Mouse (Mus musculus): ENCODE results near the gene Tenm4. TPM values are rescaled to one million over a fixed set of nuclear protein-coding genes. Genes with fewer than 3 reads are reported as not detected.
A peak's percentile ranks its signal among the peaks of the same experiment; 100 is the strongest.

Tenm4 gene
- polyA plus RNA-seq, 1 experiment from 2014 or later = 62.8 TPM

GRCm38 (mm10) chr7:96722796-96723195 lies 551.8 kb downstream of the Tenm4 start:
- ATAC-seq (ENCODE audit: insufficient number of reproducible peaks, insufficient read depth, low FRiP score, low TSS enrichment) = no peak
- peaks cover 16% of the 10 kb centered on the region for H3K36me3 ChIP-seq
- H3K27me3 ChIP-seq = no peaks in the 10 kb centered on the region

GRCm38 (mm10) chr7:96725603-96726002 lies 554.6 kb downstream of the Tenm4 start:
- H3K36me3 ChIP-seq = peaks cover 23% of the 10 kb centered on the region
- no peaks in the 10 kb centered on the region for H3K27me3 ChIP-seq
- H3K9ac ChIP-seq = no peak overlapping the region
- ATAC-seq (ENCODE audit: insufficient number of reproducible peaks, insufficient read depth, low FRiP score, low TSS enrichment) = no peak
- H3K4me2 ChIP-seq (replicated peaks) = no peak overlapping the region
- H3K4me1 ChIP-seq = peaks cover 3% of the 10 kb centered on the region; the same call in 1 of the 2 replicates
- no peaks in the 10 kb centered on the region for H3K9me3 ChIP-seq
- H3K27ac ChIP-seq = no peak overlapping the region
- 93% methylated on average over 5 of the region's 5 CpGs for WGBS
- no peak overlapping the region for H3K4me3 ChIP-seq

More at GRCm38 (mm10) chr7:96722796-96723195, 551.8 kb downstream of the Tenm4 start:
- H3K27ac ChIP-seq = no peak overlapping the region
- peaks cover 8% of the 10 kb centered on the region for H3K4me1 ChIP-seq
- H3K9me3 ChIP-seq = no peaks in the 10 kb centered on the region
- no peak overlapping the region for H3K4me2 ChIP-seq (replicated peaks)
- WGBS = 65% methylated on average over 3 of the region's 3 CpGs
- no peak overlapping the region for H3K4me3 ChIP-seq
- no peak overlapping the region for H3K9ac ChIP-seq

- Histone ChIP-seq H3K4me2 (replicated peaks) (no peak overlapping the region), H3K4me1 (peaks cover 17% of the 10 kb centered on the region), H3K27ac (no peak overlapping the region), H3K9me3 (no peaks in the 10 kb centered on the region), H3K9ac (no peak overlapping the region), H3K36me3 (peaks cover 20% of the 10 kb centered on the region), H3K27me3 (no peaks in the 10 kb centered on the region), H3K4me3 (no peak overlapping the region)
- 96% methylated on average over 1 of the region's 1 CpGs for WGBS
- no peak for ATAC-seq (ENCODE audit: insufficient number of reproducible peaks, insufficient read depth, low FRiP score, low TSS enrichment)
These were observed 559.3 kb downstream of the Tenm4 start for GRCm38 (mm10) chr7:96730360-96730759.

- peaks cover 19% of the 10 kb centered on the region for H3K36me3 ChIP-seq
- ATAC-seq (ENCODE audit: insufficient number of reproducible peaks, insufficient read depth, low FRiP score, low TSS enrichment) = no peak
- peaks cover 17% of the 10 kb centered on the region for H3K4me1 ChIP-seq
- no peak overlapping the region for H3K9ac ChIP-seq
- no peak overlapping the region for H3K4me2 ChIP-seq (replicated peaks)
- WGBS = 83% methylated on average over 4 of the region's 4 CpGs
- no peak overlapping the region for H3K4me3 ChIP-seq
- H3K27ac ChIP-seq = no peak overlapping the region
- H3K27me3 ChIP-seq = no peaks in the 10 kb centered on the region
- no peaks in the 10 kb centered on the region for H3K9me3 ChIP-seq
These were observed 560.9 kb downstream of the Tenm4 start for GRCm38 (mm10) chr7:96731947-96732346.

- H3K4me2 ChIP-seq (replicated peaks) = no peak overlapping the region
- ATAC-seq (ENCODE audit: insufficient number of reproducible peaks, insufficient read depth, low FRiP score, low TSS enrichment) = peak; percentile 77
- H3K27ac ChIP-seq = peak overlapping the region; percentile 24
- H3K27me3 ChIP-seq = no peaks in the 10 kb centered on the region
- peaks cover 22% of the 10 kb centered on the region for H3K4me1 ChIP-seq
- peaks cover 25% of the 10 kb centered on the region for H3K36me3 ChIP-seq
- no peaks in the 10 kb centered on the region for H3K9me3 ChIP-seq
- no peak overlapping the region for H3K4me3 ChIP-seq
- H3K9ac ChIP-seq = no peak overlapping the region
- WGBS = 39% methylated on average over 7 of the region's 7 CpGs
These were observed 563.4 kb downstream of the Tenm4 start for GRCm38 (mm10) chr7:96734315-96735058.

- Histone ChIP-seq H3K27ac (peak overlapping the region; percentile 14), H3K9me3 (no peaks in the 10 kb centered on the region), H3K4me1 (peaks cover 50% of the 10 kb centered on the region), H3K4me3 (no peak overlapping the region), H3K4me2 (replicated peaks) (no peak overlapping the region), H3K36me3 (peaks cover 22% of the 10 kb centered on the region; the same call in 1 of the 2 replicates), H3K27me3 (no peaks in the 10 kb centered on the region), H3K9ac (no peak overlapping the region)
- ATAC-seq (ENCODE audit: insufficient number of reproducible peaks, insufficient read depth, low FRiP score, low TSS enrichment) = peak; percentile 38; the same call in 1 of the 2 replicates
- 43% methylated on average over 6 of the region's 6 CpGs for WGBS
These were observed 569.6 kb downstream of the Tenm4 start for GRCm38 (mm10) chr7:96740631-96741030.

GRCm38 (mm10) chr7:96742221-96742620 lies 571.2 kb downstream of the Tenm4 start:
- no peak for ATAC-seq (ENCODE audit: insufficient number of reproducible peaks, insufficient read depth, low FRiP score, low TSS enrichment)
- no peak overlapping the region for H3K4me3 ChIP-seq
- H3K4me1 ChIP-seq = peaks cover 60% of the 10 kb centered on the region
- no peak overlapping the region for H3K9ac ChIP-seq
- H3K9me3 ChIP-seq = no peaks in the 10 kb centered on the region
- no peaks in the 10 kb centered on the region for H3K27me3 ChIP-seq
- peaks cover 7% of the 10 kb centered on the region; the same call in 1 of the 2 replicates for H3K36me3 ChIP-seq
- no peak overlapping the region for H3K4me2 ChIP-seq (replicated peaks)
- WGBS = 24% methylated on average over 7 of the region's 7 CpGs
- H3K27ac ChIP-seq = 0 out of 2 replicates have a peak overlapping the region, but pooled peaks have one; percentile 42

GRCm38 (mm10) chr7:96745956-96746355 lies 574.9 kb downstream of the Tenm4 start:
- Histone ChIP-seq H3K4me2 (replicated peaks) (no peak overlapping the region), H3K4me1 (peaks cover 66% of the 10 kb centered on the region), H3K4me3 (no peak overlapping the region), H3K27me3 (no peaks in the 10 kb centered on the region), H3K36me3 (no peaks in the 10 kb centered on the region), H3K27ac (peak overlapping the region; percentile 91), H3K9me3 (no peaks in the 10 kb centered on the region), H3K9ac (no peak overlapping the region)
- WGBS = 13% methylated on average over 6 of the region's 6 CpGs
- peak; percentile 70 for ATAC-seq (ENCODE audit: insufficient number of reproducible peaks, insufficient read depth, low FRiP score, low TSS enrichment)

GRCm38 (mm10) chr7:96746706-96747105 lies 575.7 kb downstream of the Tenm4 start:
- ATAC-seq (ENCODE audit: insufficient number of reproducible peaks, insufficient read depth, low FRiP score, low TSS enrichment) = no peak
- Histone ChIP-seq H3K9me3 (no peaks in the 10 kb centered on the region), H3K4me1 (peaks cover 62% of the 10 kb centered on the region), H3K36me3 (no peaks in the 10 kb centered on the region), H3K27ac (no peak overlapping the region), H3K9ac (no peak overlapping the region), H3K4me3 (no peak overlapping the region), H3K4me2 (replicated peaks) (no peak overlapping the region), H3K27me3 (no peaks in the 10 kb centered on the region)
- WGBS = 77% methylated on average over 4 of the region's 4 CpGs

- H3K4me3 ChIP-seq = no peak overlapping the region
- 49% methylated on average over 7 of the region's 7 CpGs for WGBS
These were observed 577.5 kb downstream of the Tenm4 start for GRCm38 (mm10) chr7:96748538-96749045.

GRCm38 (mm10) chr7:96749753-96750152 lies 578.7 kb downstream of the Tenm4 start:
- Histone ChIP-seq H3K9me3 (no peaks in the 10 kb centered on the region), H3K9ac (no peak overlapping the region), H3K36me3 (no peaks in the 10 kb centered on the region), H3K27me3 (no peaks in the 10 kb centered on the region), H3K4me1 (peaks cover 52% of the 10 kb centered on the region), H3K27ac (peak overlapping the region; percentile 84), H3K4me2 (replicated peaks) (peak overlapping the region; percentile 11; the same call in 1 of the 2 replicates), H3K4me3 (no peak overlapping the region)
- 16% methylated on average over 8 of the region's 8 CpGs for WGBS
- peak; percentile 47 for ATAC-seq (ENCODE audit: insufficient number of reproducible peaks, insufficient read depth, low FRiP score, low TSS enrichment)

More at GRCm38 (mm10) chr7:96748538-96749045, 577.5 kb downstream of the Tenm4 start:
- ATAC-seq (ENCODE audit: insufficient number of reproducible peaks, insufficient read depth, low FRiP score, low TSS enrichment) = 0 out of 2 replicates have a peak, but pooled peaks have one; percentile 31
- Histone ChIP-seq H3K27ac (peak overlapping the region; percentile 84), H3K9ac (no peak overlapping the region), H3K9me3 (no peaks in the 10 kb centered on the region), H3K4me1 (peaks cover 48% of the 10 kb centered on the region), H3K36me3 (no peaks in the 10 kb centered on the region), H3K4me2 (replicated peaks) (no peak overlapping the region), H3K27me3 (no peaks in the 10 kb centered on the region)

- Histone ChIP-seq H3K4me1 (peaks cover 53% of the 10 kb centered on the region), H3K9me3 (no peaks in the 10 kb centered on the region), H3K36me3 (no peaks in the 10 kb centered on the region), H3K9ac (no peak overlapping the region), H3K4me2 (replicated peaks) (no peak overlapping the region), H3K4me3 (no peak overlapping the region), H3K27ac (no peak overlapping the region), H3K27me3 (no peaks in the 10 kb centered on the region)
- WGBS = 89% methylated on average over 2 of the region's 2 CpGs
- ATAC-seq (ENCODE audit: insufficient number of reproducible peaks, insufficient read depth, low FRiP score, low TSS enrichment) = no peak
These were observed 580.2 kb downstream of the Tenm4 start for GRCm38 (mm10) chr7:96751236-96751635.

All from embryonic facial prominence, embryonic 12.5 days (tissue).